Mouse (Mus musculus) bone marrow macrophage, adult 2 months (primary cell): ENCODE measurements around the gene Fgf4.
A peak's percentile ranks its signal among the peaks of the same experiment; 100 is the strongest.

Experiments used
- CTCF ChIP-seq: IDR thresholded peaks from 2 replicates; pipeline ENCODE4 v1.5.1; 2012; ENCODE audit warnings: low read depth, mild to moderate bottlenecking, low read length, moderate library complexity
- POLR2A ChIP-seq: IDR thresholded peaks from 2 replicates; pipeline ENCODE4 v1.6.1; 2012; ENCODE audit warnings: mild to moderate bottlenecking, low read depth, low read length, borderline replicate concordance

GRCm38 (mm10) chr7:144894191-144894590 lies 47.0 kb downstream of the Fgf4 start:
- TF ChIP-seq POLR2A = no peak
- peak; percentile 27; the same call in 1 of the 2 replicates for TF ChIP-seq CTCF
